Mouse (Mus musculus): ENCODE data around the gene Slc12a1. TPM values are rescaled to one million over a fixed set of nuclear protein-coding genes. Genes with fewer than 3 reads are reported as not detected.

The Slc12a1 gene
- polyA plus RNA-seq, 1 experiment from 2014 or later, result not detected

DNA sequence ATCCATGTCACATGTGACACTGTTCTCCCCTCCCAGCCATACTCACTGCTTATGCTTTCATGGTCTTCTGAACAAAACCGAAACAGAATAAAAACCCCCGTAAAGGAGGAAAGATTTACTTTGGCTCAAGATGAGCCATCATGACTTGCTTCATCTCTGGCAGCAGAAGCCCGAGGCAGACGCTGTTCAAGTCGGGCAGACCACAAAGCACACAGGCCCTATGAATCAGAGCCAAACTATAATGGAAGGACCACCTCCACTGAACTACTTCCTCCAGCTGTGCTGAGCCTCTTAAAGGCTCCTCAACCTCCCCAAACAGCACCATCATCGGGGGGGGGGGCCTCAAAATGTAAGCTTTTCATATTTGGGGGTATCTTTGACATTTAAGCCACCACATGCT is 65.0 kb downstream of the Slc12a1 start:
- no peaks in the 10 kb centered on the region for H3K27me3 ChIP-seq (replicated peaks)
- H3K36me3 ChIP-seq (replicated peaks), result no peaks in the 10 kb centered on the region
- H3K4me3 ChIP-seq, result no peak overlapping the region
- no peak for ATAC-seq (replicated peaks)
- no peaks in the 10 kb centered on the region for H3K4me1 ChIP-seq
- H3K9me3 ChIP-seq, result no peaks in the 10 kb centered on the region
- H3K27ac ChIP-seq, result no peak overlapping the region
- 76% methylated on average over 6 of the region's 6 CpGs for WGBS
- H3K9ac ChIP-seq, result no peak overlapping the region
- no peak overlapping the region for H3K4me2 ChIP-seq

DNA sequence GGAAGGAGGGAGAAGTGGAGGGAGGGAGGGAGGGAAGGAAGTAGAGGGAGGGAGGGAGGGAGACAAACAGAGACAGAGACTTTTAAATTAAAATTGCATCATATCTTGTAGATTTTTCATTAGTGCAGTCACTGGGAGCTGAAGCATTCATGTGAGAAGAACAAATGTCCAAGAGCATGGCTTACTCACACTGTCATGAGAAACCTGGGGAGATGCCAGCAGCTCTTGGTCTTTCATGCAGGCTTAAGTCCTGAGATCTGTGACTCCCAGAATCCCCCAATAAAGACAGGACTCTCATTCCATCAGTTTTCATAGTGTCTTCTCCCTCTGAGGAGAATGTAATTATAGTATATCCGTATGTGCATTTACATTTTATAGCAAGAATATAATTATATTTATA is 66.3 kb downstream of the Slc12a1 start:
- no peak for ATAC-seq (replicated peaks)
- Histone ChIP-seq H3K36me3 (replicated peaks) (no peaks in the 10 kb centered on the region), H3K9ac (no peak overlapping the region), H3K9me3 (no peaks in the 10 kb centered on the region), H3K27ac (no peak overlapping the region), H3K4me2 (no peak overlapping the region), H3K4me1 (no peaks in the 10 kb centered on the region), H3K4me3 (no peak overlapping the region), H3K27me3 (replicated peaks) (no peaks in the 10 kb centered on the region)
- WGBS, result 91% methylated on average over 1 of the region's 1 CpGs

DNA sequence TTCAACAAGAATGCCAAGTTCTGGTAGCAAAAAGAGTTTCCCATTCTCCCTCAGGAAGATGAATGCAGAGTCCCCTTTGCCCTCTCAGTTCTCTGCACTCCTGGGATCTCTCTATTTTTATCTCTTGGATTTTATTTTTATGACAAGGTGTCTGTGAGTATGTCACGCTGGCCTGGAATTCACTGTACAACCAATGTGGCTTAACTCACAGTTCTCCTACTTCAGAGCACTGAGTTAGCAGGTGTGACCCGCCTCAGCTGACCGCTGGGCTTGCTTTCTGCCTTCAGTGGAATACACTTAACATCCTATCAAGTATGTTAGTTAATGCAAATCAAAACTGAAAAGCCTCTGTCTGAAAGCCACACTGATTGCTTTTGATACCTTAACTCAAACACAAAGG is 67.0 kb downstream of the Slc12a1 start:
- H3K27me3 ChIP-seq (replicated peaks), result no peaks in the 10 kb centered on the region
- no peaks in the 10 kb centered on the region for H3K9me3 ChIP-seq
- H3K4me2 ChIP-seq, result no peak overlapping the region
- no peaks in the 10 kb centered on the region for H3K4me1 ChIP-seq
- WGBS, result 76% methylated on average over 3 of the region's 3 CpGs
- no peak overlapping the region for H3K4me3 ChIP-seq
- H3K36me3 ChIP-seq (replicated peaks), result no peaks in the 10 kb centered on the region
- no peak overlapping the region for H3K27ac ChIP-seq
- ATAC-seq (replicated peaks), result no peak
- no peak overlapping the region for H3K9ac ChIP-seq

DNA sequence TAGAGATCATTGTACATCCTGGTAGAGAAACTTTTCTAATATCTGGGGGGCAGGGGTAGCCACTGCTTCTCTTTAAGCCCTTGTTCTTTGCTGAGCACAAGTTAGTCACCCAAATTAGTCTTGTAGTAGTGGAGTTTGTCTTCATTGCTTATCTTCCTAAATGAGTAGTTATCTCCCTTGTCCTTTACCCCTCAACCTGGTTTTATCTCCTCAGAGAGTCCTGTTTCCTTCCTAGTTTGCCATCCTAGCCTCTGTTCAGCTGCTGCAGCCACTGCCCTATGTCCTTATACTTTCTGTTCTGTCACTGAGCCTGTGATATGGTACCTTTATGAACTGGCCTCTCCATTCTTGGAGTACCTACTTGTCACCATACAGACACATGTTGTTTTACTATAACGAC is 69.4 kb downstream of the Slc12a1 start:
- ATAC-seq (replicated peaks), result no peak
- Histone ChIP-seq H3K9me3 (no peaks in the 10 kb centered on the region), H3K27ac (no peak overlapping the region), H3K4me2 (no peak overlapping the region), H3K4me1 (no peaks in the 10 kb centered on the region), H3K4me3 (no peak overlapping the region), H3K36me3 (replicated peaks) (no peaks in the 10 kb centered on the region), H3K9ac (no peak overlapping the region), H3K27me3 (replicated peaks) (no peaks in the 10 kb centered on the region)
- WGBS, result 90% methylated on average over 1 of the region's 1 CpGs

DNA sequence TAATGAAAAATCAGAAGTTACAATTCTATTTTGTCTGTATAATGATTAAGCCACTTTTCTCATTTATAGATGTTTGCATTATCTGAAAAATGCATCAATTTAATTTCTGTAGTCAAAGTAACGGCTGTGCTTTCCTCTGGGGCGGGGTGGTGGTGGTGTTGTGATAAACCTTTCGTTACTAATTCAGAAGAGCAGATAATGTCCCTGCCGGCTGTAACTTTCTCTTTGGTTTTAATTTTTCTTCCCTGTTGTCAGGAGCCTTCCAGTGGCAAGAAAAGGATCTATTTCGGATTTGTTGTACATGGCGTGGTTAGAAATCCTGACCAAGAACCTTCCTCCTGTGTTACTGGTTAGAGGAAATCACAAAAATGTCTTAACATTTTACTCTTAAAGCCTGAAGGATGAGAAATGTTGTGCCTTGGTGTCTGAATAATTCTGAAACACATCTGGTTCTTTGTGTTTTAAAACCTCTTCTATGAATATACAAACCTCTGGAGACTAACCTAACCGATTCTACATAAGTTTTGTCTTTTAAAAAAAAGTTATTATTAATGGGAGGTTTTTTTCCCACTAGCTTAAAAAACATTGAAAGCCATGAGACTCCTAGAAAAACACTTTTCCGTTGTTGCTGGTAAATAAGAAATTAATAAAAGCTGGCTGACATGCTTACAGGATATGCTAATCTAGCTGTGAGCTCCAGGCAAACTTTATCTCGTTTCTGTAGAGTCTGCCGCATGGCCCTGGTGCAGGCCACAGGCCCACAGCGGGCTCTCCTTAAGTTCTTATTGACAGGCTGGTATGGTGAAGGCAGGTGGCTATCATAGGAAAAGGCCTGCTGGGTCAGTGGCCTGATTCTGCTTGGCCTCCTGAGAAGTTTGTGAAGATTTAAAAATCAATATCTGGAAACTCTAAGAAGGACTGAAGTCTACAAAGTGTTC is 76.4 kb downstream of the Slc12a1 start:
- Histone ChIP-seq H3K9me3 (no peaks in the 10 kb centered on the region), H3K27ac (no peak overlapping the region), H3K4me1 (no peaks in the 10 kb centered on the region), H3K36me3 (replicated peaks) (no peaks in the 10 kb centered on the region), H3K4me3 (no peak overlapping the region), H3K9ac (no peak overlapping the region), H3K4me2 (no peak overlapping the region), H3K27me3 (replicated peaks) (no peaks in the 10 kb centered on the region)
- WGBS, result 81% methylated on average over 11 of the region's 11 CpGs
- ATAC-seq (replicated peaks), result no peak

DNA sequence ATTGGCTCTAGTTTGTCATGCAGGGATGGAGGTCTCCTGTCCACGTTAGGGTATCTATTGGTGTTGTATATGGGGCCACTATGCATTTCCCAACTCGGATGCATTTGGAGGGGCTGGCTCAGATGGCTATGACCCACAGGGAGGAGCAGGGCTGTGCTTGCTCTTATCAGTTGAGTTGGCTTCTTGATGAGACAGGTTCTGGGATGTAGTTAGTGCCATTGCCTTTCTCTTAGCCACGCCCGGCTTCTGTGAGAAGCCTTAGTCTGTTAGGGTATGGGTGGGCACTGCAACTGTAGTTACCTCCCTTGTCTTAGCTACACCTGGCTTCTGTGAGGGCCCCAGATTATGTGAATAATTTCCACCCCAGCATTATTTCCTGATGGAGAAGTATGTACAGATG is 79.9 kb downstream of the Slc12a1 start:
- ATAC-seq (replicated peaks), result no peak
- Histone ChIP-seq H3K9ac (no peak overlapping the region), H3K4me3 (no peak overlapping the region), H3K36me3 (replicated peaks) (no peaks in the 10 kb centered on the region), H3K4me2 (no peak overlapping the region), H3K27ac (no peak overlapping the region), H3K9me3 (no peaks in the 10 kb centered on the region), H3K27me3 (replicated peaks) (no peaks in the 10 kb centered on the region), H3K4me1 (no peaks in the 10 kb centered on the region)
- WGBS, result 91% methylated on average over 4 of the region's 4 CpGs

DNA sequence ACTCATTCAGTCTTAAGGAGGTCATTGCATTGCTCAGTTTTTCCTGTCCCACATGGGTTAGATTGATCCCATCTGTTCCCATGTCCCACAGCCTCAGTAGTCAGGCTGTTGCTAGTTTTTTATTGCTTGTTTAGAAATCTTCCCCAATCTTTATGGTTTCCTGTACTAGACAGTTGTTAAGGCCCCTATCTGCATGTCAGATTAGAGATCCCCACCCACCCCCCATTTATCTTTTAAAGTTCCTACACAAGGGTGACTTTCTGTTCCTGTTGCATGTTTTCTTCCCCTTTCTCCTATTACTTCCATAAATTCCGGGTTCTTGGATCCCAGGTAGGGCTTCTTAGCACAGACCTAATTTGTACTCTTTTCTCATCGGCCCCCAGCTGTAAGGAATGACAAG is 81.2 kb downstream of the Slc12a1 start:
- Histone ChIP-seq H3K36me3 (replicated peaks) (no peaks in the 10 kb centered on the region), H3K27me3 (replicated peaks) (no peaks in the 10 kb centered on the region), H3K4me1 (no peaks in the 10 kb centered on the region), H3K4me3 (no peak overlapping the region), H3K4me2 (no peak overlapping the region), H3K27ac (no peak overlapping the region), H3K9ac (no peak overlapping the region), H3K9me3 (no peaks in the 10 kb centered on the region)
- 88% methylated on average over 2 of the region's 2 CpGs for WGBS
- ATAC-seq (replicated peaks), result no peak

DNA sequence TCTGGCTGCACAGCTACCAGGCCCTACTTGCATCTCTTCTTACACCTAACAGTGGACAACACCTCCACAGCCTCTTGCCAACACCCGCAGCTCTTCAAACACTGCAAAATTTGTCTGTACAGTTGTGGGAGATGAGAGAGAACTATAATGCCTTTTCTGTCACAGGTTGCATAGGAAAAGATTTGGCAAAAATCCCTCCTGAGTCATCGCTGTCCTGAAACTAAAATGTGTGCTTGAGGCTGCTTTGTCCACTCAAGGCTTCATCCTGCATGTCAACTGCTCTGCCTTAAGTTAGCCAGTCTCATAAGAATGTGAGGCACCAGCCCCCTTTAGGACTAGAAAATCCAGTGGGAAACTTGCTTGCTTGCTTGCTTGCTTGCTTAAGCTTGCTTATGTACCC is 81.7 kb downstream of the Slc12a1 start:
- H3K27me3 ChIP-seq (replicated peaks), result no peaks in the 10 kb centered on the region
- no peak for ATAC-seq (replicated peaks)
- WGBS, result 87% methylated on average over 2 of the region's 2 CpGs
- H3K9ac ChIP-seq, result no peak overlapping the region
- no peak overlapping the region for H3K4me2 ChIP-seq
- no peaks in the 10 kb centered on the region for H3K4me1 ChIP-seq
- no peak overlapping the region for H3K27ac ChIP-seq
- no peaks in the 10 kb centered on the region for H3K36me3 ChIP-seq (replicated peaks)
- no peak overlapping the region for H3K4me3 ChIP-seq
- H3K9me3 ChIP-seq, result no peaks in the 10 kb centered on the region

DNA sequence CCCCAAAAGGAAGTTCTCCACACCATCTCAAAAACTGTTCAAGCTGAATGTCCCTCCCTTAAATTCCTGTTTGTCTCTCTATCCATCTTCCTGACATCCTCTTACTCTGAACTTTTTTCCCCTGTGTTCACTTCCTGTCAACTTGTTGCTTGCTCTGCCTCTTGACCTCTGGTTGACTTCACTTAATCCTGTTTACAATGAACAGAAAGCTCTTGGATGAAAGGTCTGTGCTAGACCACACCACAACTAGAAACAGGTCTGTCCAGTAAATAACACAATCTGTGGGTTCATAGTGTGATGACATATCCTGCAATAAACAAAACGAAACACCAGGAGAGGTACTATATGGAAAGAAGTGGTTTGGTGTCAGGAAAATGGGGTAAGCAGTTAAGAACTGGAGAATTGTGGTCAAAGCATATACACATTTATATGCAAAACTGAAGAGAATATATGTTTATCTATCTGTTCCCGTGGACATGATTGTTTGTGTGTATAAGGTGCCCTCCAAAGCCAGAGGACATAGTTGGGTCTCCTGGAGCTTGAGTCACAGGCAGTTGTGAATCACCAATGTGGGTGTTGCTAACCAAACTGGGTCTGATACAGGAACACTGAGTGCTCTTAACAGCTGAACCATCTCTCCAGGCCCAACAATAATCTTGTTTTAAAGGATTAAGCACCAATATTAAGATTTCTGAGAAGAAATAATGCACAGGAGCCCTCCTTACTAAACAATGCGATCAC is 93.4 kb downstream of the Slc12a1 start:
- H3K4me2 ChIP-seq, result no peak overlapping the region
- no peaks in the 10 kb centered on the region for H3K9me3 ChIP-seq
- 95% methylated on average over 3 of the region's 3 CpGs for WGBS
- ATAC-seq (replicated peaks), result no peak
- peaks cover 19% of the 10 kb centered on the region for H3K4me1 ChIP-seq
- no peaks in the 10 kb centered on the region for H3K27me3 ChIP-seq (replicated peaks)
- no peak overlapping the region for H3K27ac ChIP-seq
- no peaks in the 10 kb centered on the region for H3K36me3 ChIP-seq (replicated peaks)
- no peak overlapping the region for H3K4me3 ChIP-seq
- H3K9ac ChIP-seq, result no peak overlapping the region

DNA sequence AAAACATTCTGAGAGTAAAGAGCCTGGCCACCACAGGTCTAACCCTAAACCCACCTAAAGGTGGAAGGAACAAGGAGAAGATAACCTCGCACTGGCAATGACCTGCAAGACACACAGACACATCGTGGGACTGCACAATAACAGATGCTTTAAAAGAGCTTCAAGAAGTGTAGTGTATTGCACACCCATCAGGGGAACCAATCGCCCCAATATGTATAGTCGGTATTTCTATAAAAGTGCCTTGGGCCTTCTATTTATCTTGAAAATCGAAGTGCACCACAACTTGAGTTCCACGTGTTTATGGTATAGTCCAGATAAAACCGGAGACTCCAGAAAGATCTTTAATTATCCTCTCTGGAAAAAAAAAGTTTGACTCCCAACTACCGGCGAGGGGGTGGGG is 94.4 kb downstream of the Slc12a1 start:
- H3K9me3 ChIP-seq, result no peaks in the 10 kb centered on the region
- H3K9ac ChIP-seq, result peak overlapping the region; percentile 74
- H3K4me3 ChIP-seq, result peak overlapping the region; percentile 79
- 16% methylated on average over 9 of the region's 9 CpGs for WGBS
- peaks cover 19% of the 10 kb centered on the region for H3K4me1 ChIP-seq
- ATAC-seq (replicated peaks), result peak; percentile 1; the same call in 1 of the 2 replicates
- H3K36me3 ChIP-seq (replicated peaks), result no peaks in the 10 kb centered on the region
- H3K4me2 ChIP-seq, result peak overlapping the region; percentile 77
- peak overlapping the region; percentile 89; the same call in 1 of the 2 replicates for H3K27ac ChIP-seq
- H3K27me3 ChIP-seq (replicated peaks), result no peaks in the 10 kb centered on the region

DNA sequence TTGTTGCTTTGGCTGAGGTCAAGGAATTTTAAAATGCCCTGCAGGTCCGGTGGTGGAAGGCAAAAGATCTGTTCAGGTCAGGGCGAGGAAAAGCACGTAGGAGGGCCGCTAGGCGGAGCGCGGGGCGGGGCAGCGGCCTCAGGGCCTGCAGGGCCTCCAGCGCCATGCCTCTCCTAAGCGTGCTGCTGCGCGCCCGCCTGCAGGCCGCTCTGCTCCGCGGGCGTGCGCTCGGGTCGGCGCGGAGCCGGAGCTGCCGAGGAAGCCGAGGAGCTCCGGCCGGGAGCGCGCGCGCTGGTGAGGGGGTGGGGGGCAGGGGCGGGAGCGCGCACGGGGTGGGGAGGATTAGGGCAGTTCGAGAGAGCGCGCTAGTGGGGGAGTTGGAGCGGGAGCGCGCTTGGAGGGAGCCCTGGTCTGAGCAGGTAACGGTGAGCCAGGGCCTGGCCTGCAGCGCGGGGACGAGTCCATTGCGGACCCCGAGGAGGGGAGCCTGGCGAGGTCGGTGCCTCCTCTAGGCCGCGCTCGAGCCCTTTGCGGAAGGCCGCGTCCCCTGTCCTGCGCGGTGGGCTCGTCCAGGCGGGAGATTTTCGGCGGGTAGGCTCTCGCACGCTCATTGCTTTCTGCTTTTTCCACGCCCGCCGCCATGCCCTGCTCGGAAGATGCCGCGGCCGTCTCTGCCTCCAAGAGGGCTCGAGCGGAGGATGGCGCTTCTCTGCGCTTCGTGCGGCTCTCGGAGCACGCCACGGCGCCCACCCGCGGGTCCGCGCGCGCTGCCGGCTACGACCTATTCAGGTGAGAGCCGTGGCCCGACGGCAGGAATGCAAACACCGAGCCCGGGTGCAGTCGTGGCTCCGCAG is 95.0 kb downstream of the Slc12a1 start, which contains the start of gene Dut:
Gene Dut (plus strand): TSS at position 83 of the 854 bp plus-strand sequence.
- H3K9me3 ChIP-seq, result no peaks in the 10 kb centered on the region
- H3K9ac ChIP-seq, result peak within 1 kb of the TSS; percentile 74
- peak within 1 kb of the TSS; percentile 79 for H3K4me3 ChIP-seq
- no peaks in the 10 kb centered on the region for H3K27me3 ChIP-seq (replicated peaks)
- no peaks in the 10 kb centered on the region for H3K36me3 ChIP-seq (replicated peaks)
- H3K4me1 ChIP-seq, result peaks cover 19% of the 10 kb centered on the region
- under 1% methylated on average over 91 of the region's 96 CpGs for WGBS
- peak within 1 kb of the TSS; percentile 77 for H3K4me2 ChIP-seq
- peak within 1 kb of the TSS; percentile 89 for H3K27ac ChIP-seq
- ATAC-seq (replicated peaks), result peak; percentile 100

DNA sequence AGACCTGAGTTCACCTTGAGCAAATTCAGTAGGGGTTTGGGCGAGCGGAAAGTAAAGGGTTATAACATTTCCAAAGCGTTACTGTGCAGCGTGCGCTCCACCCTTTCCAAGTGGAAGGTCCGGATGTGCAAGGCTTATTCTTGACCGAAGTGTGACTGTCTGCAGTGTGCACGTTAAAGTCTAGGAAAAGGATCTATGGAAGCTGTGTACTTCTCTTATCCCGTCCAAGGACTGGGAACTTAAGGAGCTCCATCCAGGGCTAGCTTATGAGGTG is 95.6 kb downstream of the Slc12a1 start:
- ATAC-seq (replicated peaks), result no peak
- H3K4me1 ChIP-seq, result peaks cover 19% of the 10 kb centered on the region
- H3K27ac ChIP-seq, result peak overlapping the region; percentile 89
- WGBS, result 1% methylated on average over 9 of the region's 9 CpGs
- peak overlapping the region; percentile 79 for H3K4me3 ChIP-seq
- H3K36me3 ChIP-seq (replicated peaks), result no peaks in the 10 kb centered on the region
- H3K9me3 ChIP-seq, result no peaks in the 10 kb centered on the region
- peak overlapping the region; percentile 77 for H3K4me2 ChIP-seq
- peak overlapping the region; percentile 74 for H3K9ac ChIP-seq
- no peaks in the 10 kb centered on the region for H3K27me3 ChIP-seq (replicated peaks)
